Mouse (Mus musculus) embryo, embryonic 11.5 days (tissue): Measurements from ENCODE around the gene Prdm1.

Experiments used
- DNase-seq: peaks from one replicate; pipeline ENCODE4 v3.0.0-alpha.2; 2012; ENCODE audit warnings: low read depth, low spot score

Prdm1 gene

DNA sequence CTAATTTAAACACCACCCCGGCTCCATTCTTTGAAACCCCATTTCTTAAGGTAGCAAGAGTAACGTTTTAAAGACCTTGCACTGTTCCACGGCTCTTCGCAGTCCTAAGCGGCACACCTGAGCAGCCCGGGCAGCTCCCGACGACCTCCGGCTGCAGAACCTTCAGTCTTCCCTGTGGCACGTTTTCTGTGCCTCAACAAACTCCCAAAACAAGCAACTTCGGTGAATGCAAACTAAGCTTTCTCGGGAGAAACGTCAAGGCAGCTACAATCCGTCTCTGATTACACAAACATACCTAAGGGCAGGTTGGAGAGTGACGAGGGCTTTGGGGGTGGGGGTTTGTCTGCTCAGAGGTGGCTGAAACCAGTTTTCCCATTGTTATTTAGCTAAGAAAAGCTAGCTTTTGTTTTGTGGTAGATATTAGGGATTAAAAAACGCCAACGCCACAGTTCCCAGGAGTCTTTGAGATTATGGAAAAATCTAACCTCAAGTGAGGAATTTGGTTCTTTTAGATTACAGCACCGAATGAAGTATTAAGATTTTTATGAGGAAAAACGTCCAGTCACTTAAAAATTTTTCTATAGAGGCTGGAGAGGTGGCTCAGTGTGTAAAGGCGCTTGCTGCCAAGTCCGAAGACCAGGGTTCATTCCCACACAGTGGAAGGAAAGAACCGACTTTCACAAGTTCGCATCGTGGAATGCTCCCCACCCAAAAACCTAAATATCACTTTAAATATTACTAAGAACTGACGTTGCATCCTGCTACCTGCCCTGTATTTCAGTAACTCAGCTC lies at the start of gene Prdm1:
TSS of gene Prdm1 (minus strand) at position 211 of the 792 bp plus-strand sequence.
- no peak for DNase-seq

DNA sequence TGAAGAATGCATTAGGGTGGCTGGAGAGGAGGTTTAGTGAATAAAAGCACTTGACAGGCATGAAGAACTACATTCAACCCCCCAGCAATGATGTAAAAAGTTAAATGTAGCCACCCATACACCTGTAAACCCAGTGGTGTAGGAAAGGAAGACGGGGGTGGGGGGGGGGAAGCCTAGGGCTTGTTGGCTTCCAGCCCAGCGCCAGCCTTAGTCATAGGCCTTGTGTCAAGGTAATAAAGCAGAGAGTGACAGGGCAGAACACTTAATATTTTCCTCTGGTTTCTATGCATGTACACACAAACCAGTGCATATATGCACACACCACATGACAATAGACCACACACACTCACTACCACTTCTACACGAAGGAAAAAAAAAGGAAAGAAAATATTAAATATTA lies 37.7 kb upstream of the Prdm1 start:
- DNase-seq, result no peak

DNA sequence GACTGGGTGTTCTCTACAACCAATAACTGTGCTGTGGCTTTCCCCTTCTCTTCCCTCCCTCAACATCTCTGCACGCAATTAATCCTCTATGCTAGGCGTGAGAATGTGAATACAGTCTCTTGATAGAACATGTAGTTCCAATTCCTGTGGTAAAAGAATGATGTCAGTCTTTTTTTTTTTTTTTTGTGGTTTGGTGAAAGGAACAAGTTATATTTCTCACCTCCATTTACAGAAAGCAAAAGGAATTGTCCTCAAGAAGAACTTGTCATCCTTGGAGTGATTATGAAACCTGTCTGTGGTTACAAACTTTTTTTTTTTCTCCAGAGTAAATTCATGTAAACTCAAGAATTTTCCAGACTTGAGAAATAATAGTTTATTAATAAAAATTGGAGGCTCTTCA lies 36.8 kb upstream of the Prdm1 start:
- DNase-seq, result no peak

DNA sequence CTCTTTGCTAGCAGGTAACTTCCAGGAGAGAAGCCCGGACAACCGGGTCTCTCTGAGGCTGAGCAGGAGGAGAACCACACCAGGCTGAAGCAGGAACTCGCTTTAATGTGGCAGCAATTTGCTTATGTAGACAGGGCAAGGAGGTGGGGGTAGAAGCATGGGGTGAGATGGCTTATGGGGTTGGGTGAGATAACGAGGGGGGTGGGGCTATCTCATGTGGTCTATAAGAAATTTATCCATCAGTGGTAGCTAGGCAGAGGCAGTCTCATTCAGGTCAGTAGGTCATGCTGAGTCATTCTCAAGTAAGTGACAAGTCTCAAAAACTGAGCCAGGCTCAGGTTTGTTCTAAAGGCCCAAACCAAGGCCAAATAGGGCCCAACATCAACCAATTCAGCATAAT lies 28.5 kb upstream of the Prdm1 start:
- no peak for DNase-seq

DNA sequence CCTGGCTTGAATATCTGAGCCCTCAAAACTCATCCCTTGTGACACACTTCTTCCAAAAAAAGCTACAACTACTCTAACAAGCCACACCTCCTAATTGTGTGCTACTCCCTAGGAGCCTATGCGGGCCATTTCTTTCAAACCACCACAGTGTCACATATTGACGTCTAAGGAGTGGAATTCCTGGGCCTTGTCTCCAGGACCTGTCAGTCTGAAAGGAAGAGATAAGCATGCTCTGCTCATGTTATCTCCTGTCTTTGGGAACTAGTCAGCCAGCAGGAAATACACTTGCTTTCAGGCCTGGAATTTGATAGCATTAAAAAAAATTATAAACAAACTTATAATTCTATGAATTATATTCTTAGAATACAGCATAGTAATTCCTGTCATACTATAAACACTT lies 27.0 kb upstream of the Prdm1 start:
- DNase-seq, result no peak

DNA sequence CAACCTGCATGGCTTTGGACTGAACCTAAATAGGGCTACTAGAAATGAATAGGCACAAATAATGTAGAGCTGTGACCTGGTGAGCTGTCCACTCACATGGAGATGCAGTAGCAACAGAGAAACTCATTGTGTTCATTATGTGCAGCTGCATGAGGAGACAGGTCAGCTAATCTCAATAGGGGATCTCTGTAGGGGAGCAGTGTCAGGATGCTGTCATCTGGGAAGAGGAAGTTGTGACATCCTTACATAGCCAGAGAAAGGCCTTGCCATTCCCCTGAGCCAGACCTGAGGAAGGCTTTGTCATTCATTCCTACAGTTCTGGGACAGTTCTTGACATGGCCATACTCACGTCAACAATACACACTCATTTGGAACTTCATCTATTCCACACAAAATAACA lies 25.3 kb upstream of the Prdm1 start:
- no peak for DNase-seq

DNA sequence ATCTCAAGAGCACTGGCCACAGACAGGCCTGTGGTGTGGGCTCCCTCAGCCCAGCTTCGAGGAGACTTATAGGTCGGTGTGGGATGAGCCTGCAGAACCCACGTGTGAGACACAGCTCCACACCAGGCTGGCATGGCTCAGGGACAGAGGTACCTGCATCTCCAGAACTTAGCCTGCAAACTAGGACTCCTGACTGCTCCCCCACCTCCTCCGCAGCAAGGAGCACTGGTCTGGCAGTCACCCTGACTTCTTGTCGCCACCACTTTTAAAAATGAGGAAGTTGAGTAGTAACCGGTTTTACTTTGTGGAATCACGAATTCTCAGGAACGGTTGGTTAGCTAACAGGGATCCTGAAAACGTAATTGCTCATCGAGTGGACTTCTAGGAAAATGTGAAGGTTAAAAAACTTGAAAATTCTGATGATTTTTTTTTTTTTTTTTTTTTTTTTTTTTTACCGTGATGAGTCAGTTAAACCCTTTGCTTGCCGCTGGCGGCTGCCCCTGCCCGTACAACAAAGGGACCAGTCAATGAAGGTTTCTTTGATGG lies 10.8 kb upstream of the Prdm1 start:
- no peak for DNase-seq

DNA sequence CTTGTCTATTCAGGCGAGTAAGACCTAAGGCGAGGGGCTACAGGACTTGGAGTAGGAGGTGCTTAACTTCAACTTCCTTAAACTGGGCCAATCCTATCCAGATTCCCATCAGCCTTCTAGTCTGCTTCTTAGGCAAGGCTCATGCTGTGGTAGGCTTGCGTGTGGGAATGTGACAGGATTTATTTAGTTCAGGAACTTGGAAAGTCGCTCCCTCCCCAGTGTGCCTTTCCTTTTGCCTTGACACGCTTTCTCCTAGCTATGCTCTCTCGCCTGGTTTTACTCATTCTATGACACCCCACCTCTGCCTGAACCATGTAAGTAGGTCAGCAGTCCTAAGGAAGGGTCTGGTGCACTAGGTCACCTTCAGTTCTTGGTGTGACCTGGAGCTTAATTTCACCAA lies 9.8 kb upstream of the Prdm1 start:
- no peak for DNase-seq

DNA sequence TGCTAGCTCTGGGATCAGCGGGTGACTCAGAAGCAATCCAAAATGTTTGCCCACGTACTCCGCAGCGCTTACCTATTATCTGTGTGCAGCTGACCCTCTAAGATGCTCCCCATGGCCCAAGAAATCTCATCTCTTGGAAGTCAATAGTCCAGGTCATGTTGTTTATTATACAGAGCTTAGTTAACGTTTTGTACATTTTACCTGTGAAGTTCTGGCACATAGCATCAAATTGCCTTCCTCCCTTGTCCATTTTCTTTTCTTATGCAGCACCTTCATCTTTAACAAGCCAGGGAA lies 1.7 kb upstream of the Prdm1 start:
- no peak for DNase-seq

DNA sequence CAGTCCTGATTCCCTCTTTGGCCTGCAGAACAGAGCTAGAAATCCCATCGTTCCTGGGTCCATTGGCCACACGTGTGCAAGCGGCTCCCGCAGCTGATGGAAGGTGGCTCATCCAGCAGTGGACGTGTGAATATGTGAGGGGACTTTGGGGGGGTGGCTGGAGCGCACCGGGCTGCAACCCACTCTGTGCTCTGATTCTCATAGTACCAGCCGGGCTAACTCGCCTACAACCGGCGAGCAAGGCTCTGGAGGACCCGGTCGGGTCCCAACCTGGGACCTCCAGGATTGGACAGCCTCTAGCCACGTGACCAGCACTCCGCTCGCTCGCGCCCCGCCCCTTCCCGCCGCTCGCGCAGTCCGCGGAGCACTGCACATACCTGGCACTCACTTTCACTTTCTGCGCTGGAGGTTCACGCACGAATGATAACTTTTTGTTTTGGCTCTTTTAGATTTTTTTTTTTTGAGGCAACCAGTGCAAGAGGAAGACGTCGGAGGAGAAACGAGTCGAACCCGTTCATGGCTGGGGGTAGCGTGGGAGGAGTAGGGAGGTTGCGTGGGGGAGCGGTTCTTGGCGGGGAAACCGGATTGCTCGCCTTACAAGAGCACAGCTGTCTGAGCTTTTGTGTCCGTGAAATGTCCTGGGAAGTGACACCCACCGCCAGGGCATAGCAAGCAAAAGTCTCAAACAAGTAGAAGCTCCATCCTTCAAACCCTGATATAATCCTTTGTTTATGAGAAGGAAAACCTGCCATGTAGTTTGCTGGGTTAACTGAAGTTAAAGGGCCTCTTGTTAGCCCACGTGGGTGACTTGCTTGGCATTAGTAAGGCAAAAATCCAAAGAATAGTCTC lies 1.1 kb upstream of the Prdm1 start:
- peak; percentile 78 for DNase-seq

DNA sequence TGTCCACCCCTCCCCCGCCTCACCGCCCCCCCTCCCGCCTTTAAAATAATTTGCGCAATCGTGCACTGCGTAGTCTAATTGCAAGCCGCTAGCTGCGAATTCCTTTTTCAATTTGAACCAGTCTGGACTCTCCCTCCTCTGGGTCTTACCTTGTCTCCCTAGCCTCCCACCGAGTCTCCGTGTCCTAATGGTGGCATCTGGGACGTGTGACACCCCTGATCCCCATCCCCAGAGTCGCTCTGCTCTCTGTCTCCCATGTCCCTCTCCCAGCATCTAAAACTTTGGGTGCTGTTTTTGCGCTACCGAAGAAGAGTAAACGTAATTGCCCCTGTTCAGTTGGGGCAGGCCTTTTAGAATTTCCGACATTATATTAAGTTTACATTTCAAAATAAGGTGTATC lies 650 bp downstream of the Prdm1 start:
- DNase-seq, result no peak

DNA sequence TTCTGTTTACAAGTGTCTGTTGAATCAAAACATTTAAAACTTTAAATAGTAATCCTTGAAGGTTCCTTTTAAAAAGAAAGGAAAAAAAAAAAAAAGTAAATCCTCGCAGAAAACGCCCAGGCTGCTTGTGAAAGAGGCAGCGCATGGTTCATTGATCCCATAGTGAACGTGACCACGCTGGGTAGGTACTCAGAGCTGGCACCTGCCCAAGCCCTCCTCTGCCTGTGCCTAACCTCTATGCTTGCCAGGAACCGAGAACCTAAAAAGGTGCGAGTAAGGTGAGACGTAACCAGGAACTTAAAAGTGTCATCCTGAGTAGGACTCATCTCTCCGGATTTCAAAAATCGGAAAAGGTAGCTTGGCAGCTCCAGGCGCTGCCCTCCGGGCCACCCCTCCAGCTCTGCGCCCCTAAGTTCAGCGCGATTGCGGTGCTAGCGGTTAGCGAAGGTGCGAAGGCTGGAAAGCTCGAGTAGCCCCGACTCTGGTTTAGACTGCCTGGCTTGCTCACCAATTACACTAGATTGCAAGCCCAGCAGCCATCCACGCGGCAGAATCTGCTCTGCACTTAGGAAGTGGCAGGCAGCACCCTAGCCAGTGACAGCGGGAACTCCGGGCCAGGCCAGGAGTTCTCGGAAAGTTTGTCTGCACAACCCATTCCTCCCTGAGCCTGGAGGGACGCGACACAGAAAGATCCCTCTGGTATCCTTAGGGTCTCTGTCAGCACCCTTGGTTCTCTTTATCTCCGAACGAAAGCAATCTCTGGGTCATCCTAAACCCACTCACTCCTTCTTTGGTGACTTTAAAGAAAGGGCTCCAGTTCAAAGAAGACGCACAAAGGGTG lies 1.3 kb downstream of the Prdm1 start:
- no peak for DNase-seq

DNA sequence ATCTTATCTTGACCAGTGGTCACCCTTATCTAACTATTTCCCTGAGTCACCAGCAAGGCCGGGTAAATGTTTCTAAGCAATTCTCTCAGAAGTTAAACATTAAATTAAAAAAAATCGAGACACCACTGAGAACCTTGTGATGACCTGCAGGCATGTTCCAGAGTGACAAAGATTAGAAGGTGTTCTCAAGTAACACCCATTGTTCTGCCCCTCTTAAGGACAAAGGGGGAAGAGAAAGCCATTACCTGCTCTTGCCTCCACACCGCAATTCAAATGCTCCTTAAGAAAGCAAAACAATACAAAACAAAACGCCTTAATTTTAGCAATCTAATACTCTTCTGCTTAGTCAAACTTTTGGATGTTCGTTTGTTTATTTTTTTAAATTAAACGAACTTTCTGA lies 8.1 kb downstream of the Prdm1 start:
- no peak for DNase-seq

DNA sequence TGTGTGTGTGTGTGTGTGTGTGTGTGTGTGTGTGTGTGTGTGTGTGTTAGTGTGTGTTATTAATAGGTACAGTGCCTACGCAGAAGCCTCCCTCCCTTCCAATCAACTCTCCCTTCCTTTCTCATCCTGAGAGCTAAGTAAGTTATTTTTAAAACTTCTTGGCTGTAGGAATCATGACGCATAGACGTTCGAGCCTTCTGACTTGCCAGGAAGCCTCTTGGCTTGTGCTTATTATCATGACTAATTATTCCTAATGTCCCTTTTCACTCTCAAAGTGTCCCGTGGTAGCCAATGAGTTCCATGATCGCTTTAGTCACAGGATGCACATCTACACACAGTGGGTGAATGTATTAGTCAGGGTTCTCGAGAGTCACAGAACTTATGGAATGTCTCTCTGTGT lies 9.7 kb downstream of the Prdm1 start:
- no peak for DNase-seq

DNA sequence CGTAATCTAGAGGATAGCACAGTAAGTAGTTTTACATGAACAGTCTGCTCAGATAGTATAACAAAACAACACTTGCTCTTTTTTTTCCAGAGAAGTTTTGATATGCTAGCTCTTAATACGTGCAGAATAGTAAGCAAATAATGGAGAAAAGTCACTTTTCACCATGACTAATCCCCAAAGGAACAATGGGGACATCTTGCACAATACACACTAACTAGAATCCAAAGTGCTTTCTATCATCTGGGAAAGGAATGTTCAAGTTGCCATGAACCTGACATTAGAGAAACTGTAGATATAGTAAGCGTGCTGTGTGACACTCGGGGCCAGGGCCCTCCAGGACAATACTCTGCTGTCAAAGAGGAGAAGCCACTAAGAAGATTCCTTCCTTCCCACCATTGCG lies 15.2 kb downstream of the Prdm1 start:
- no peak for DNase-seq

DNA sequence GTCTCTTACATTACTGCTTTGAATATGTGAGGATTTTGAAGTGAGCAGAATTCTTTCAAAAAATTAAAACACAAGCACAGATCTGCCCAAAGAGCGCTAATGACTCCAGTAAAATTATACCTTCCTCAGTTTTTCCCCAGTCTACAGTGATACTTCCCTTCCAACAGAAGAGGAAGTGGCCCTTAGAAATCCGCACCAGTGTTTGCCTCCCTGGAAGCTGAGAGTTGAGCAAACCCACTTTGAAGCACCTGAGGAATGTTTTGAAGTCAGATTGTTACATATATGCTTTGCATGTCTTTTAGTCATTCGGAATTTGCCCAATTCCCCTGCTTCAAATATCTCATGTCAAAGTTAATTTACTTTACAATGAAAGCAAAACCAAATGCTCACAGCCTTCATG lies 17.3 kb downstream of the Prdm1 start:
- no peak for DNase-seq

DNA sequence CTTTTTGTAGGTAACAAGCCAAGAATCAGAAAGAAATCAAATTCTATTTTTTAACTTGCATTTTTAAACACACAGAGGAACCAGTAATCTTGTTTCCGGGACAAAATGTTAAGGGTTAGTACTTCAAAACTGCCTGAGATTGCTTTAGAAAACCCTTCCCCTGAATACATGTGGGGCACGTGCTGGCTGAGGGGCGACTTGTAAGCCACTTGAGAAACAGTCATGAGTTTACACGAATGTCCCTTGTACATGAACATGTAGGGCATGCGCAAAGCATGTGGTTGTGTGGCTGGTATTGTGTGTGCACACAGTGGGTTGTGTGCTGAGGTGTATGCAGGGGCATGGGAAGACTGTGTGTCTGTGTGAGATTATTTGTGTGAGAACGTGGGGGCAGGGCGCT lies 19.7 kb downstream of the Prdm1 start:
- no peak for DNase-seq

DNA sequence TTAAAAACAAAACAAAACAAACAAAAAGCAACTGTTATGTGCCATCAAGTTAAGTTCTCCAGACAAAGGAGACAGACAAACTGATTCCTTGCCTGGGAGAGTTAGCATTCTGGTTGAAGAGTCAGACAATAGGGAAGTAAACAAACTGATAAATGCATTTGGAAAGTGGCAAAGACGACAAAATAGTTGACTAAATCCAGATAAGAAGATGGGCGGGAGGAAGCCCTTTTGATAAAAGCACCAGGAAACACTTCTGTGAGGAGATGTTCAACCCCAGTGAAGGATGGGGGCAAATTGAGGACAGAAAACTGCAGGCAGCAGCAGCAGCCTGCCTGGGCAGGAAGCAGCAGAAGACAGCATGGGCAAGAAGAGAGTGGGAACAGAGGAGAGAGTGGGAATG lies 20.3 kb downstream of the Prdm1 start:
- no peak for DNase-seq

DNA sequence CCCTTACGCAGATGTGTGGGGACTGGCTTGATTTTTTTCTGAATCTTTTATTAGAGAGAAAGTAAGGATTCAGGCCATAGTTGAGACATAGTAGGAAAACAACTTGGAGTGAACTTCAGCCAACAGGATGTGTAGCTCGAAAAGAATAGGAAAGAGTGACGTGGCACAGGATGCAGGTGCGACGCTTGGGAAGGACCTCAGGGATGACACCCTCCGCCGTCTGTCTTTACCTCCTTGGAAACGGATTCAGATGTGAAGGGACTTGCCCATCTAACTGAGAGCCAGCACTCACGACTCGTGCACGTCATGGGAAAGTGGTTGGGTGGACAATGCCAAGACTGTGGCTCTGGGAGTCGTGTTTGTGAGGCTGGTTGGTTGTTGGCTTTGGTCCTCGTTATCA lies 25.4 kb downstream of the Prdm1 start:
- DNase-seq, result no peak

DNA sequence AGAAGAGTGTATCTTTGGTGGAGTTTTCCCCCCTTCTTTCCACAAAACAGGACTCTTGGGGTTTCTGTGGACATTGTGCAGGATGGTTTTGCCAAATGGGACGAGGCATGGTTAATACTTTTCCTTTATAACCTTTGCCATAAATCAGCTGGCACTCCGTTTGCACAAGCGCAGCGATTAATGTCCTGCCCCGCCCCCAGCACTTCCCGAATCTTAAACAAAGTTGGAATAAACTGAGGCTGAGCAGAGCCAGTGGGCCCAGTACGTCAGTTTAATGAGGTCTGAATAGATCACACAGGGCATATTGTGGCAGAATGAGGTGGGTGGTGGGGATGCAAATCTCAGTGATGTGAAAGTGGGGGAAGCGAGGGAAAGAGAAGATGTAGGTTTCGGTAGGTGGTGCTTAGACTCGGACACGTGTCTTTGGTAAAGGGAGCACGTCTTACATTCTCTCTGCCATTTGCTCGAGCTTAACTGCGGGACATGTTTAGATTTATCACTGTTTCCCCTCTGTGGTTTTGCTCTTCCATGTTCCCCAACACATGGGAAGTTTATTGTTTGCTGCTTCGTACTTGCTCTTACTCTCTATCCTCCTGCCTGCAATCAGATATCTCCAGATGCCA lies 28.3 kb downstream of the Prdm1 start:
- no peak for DNase-seq

DNA sequence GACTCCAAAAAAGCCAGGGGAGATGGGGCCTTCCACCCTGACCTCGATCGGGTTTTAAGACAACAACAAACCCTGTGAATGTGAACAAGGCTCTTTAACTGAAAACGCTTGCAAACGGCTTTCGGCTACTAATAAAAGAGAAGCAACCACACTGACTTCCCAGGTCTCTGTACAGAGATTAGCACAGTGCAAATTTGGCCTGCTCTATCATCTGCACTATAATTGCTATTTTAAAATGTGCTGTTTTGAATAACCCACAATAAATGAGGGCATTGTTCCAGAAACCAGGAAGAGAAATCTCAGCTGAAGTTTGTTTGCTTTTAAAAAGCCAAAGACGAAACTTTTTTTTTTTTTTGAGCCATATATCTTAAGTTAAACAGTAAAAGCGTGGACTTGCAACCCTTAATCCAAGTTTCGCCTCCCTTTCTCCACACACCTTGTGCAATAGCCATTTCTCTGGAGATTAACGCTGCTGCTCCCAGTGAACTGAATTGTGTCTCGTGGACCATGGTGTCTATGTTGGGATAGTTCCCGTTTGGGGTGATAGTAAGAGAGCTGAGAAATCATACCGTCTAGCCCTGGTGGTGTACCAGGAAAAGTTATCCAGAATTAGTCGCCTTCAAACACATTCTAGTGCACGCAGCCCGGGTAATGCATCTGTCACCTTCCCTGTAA lies 34.3 kb downstream of the Prdm1 start:
- no peak for DNase-seq
